Mouse (Mus musculus) E14TG2a.4 (cell line): Measurements from ENCODE around the gene Olfr1168.
"Not testable (repeated sequence)": the region's sequence is repeated elsewhere in the genome, so short reads cannot be mapped to it uniquely, and the experiment has no call there.

Experiments used
- CTCF ChIP-seq: conservative IDR thresholded peaks from 2 replicates; pipeline ENCODE4 v1.5.1; 2014; ENCODE audit warnings: low read length
- POU5F1 ChIP-seq: IDR thresholded peaks from 2 replicates; pipeline ENCODE4 v1.6.1; 2014; ENCODE audit warnings: low read length, borderline replicate concordance

DNA sequence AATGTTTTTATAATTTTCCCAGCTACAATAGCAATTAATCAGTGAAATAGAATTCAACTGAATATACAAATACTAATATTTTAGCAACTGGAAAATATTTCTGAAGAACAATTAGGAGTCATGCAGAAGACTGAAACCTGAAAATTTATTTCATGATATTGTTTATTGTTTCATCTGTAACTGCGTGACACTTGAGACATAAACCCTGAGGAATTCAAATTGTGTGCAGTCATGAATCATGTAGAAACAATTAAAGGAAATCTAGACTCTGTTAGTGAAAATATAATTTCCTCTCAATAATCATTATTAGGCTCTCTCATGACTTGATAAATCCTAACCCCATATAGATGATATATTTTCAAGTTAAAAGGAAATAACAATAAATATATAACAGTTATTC lies 26.6 kb upstream of the Olfr1168 start, which contains the start of gene Olfr1167:
- TF ChIP-seq CTCF, POU5F1: not testable (repeated sequence)
